Mouse (Mus musculus) kidney, adult 9 months (tissue): ENCODE measurements around the gene Dcbld1.

Experiments
- DNase-seq: peaks from one replicate; pipeline ENCODE4 v3.0.0; 2022

Dcbld1 gene

GRCm38 (mm10) chr10:52233301-52233968, at the start of gene Dcbld1:
Gene Dcbld1 (plus strand): TSS chr10:52233619.
- peak; percentile 91 for DNase-seq

GRCm38 (mm10) chr10:52185900-52186299, 47.5 kb upstream of the Dcbld1 start:
- DNase-seq, result no peak

DNA sequence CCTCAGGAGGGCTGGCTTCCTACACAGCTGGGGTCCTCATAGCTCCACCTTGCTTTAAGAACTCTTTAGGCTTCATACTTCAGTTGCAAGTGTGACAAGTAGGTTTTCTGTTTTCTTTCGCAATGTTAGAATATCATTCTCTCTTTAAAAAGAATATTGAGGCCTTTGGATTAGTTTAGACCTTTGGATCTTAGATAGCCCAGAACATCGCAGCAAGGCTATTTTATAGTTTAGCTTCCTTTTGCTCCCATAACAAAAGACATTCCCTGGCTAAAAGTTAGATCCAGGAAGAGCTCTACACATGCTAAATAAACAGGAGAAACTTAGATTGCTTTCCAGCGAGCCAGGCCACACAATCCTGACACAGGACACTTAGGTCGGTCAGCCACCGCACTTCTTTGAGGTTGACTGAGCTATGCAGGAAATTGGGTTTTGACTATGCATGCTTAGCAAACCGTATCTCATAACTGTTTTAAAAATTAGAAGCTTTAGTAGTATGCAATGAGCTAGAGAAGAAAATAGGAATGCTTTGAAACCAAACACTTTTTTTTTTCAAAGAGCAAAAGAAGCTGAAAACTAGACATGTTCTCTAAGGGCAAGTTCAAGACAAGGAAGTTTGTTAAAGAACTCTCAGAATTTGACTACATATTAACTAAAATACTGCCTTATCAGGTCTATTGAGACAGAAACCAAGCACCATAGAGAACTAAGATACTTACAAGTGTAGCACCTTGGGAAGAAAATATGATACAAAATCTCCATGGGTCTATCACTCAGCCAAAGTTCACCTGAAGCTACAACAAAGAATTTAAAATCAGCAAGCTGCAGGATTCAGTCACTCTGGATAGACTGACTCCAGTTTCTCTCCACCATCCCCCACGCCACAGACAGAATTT, 38.2 kb upstream of the Dcbld1 start, which contains the start of gene Ros1:
Gene Ros1 (minus strand): TSS at position 288 of the 896 bp plus-strand sequence.
- DNase-seq, result no peak

DNA sequence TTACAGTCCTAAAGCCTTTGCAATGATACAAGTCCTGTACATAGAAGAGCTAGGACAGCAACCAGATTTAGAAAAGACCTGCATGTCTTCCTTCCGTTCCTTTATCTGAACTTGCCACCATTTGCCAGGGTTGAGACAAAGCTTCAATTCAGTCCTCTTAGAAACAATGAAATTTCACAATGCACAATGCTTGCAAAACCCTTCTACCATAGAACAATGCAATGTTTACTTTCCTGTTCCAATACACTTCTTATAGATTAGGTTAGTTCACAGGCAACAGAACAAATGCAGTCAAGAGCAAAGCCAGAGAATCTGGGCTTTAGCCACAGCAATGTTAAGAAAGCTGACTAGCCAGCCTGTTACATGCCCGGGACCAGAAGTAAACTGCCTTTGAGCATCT, 29.4 kb upstream of the Dcbld1 start:
- no peak for DNase-seq

GRCm38 (mm10) chr10:52215267-52215818, 18.1 kb upstream of the Dcbld1 start:
- no peak for DNase-seq

DNA sequence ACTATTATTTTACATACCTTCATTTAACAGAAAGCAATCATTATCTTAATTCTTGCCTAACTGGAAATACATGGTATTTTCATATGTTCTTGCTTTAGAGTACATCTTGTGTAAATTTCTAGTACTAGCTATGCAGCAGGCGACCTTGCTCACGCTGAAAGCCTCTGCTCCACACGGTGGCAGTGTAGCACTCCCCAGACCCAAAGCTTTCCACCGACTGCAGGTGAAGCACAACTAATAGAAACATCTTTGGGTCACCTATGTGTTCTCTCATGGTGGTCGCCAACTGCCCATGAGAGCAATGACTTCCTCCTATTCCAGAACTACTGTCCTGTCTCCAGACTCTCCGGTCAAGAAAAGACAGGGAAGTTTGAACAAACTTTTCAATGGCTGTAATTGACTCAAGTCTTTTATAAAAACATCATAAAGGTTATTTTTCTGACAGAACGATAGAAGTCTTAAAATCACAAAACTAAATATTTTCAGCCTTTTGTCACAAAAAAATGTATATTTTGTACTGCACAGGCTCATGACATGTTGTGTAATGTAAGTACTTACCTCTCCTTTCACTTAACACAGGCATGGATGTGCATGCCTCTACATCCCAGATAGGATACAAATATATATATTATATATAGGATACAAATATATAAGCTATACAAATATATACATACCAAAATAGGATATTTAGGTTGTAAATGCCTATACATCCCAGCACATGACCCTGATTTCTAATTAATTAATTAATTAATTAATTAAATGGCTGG, 16.4 kb upstream of the Dcbld1 start:
- peak; percentile 86 for DNase-seq

DNA sequence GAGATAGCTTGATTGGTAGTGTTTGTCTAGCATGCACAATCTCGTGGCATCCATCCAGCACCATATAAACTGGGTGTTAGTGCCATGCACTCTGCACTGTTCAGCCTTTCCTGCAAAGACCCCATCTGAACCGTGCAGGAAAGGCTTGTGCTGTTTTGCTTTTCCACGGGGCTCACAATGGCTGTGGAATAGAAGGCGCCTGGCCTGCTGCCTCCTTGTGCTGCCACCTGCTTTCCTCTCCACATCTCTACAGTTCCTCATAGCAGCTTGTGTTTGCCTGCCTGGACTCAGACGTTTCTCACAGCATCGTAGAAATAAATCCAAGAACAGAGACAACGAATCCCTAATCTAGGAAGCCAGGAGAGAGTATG, 15.9 kb upstream of the Dcbld1 start:
- DNase-seq, result no peak

DNA sequence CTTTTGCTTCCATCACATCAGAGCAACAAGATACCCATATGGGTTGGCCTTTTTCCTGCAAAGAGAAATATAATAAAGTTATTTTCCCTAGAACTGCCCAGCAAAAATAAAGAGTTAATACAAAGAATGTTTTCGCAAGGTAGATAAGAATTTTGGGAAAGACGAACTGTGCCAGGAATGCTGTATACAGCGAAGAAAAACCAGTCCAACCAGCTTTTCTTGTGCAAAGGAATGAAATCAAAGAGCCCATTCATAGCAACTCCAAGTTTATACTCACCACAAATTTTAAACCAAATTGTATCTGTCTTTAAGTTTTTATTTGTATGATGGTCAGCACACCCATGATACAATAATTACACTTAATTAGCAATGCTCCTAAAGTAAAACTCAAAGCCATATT, 13.8 kb upstream of the Dcbld1 start:
- DNase-seq, result peak; percentile 36

- peak; percentile 92 for DNase-seq
Measured at GRCm38 (mm10) chr10:52232196-52233176, 933 bp upstream of the Dcbld1 start.

- peak; percentile 48 for DNase-seq
Measured at GRCm38 (mm10) chr10:52233969-52234653, 692 bp downstream of the Dcbld1 start.

GRCm38 (mm10) chr10:52234654-52234981, 1.2 kb downstream of the Dcbld1 start:
- DNase-seq, result no peak

DNA sequence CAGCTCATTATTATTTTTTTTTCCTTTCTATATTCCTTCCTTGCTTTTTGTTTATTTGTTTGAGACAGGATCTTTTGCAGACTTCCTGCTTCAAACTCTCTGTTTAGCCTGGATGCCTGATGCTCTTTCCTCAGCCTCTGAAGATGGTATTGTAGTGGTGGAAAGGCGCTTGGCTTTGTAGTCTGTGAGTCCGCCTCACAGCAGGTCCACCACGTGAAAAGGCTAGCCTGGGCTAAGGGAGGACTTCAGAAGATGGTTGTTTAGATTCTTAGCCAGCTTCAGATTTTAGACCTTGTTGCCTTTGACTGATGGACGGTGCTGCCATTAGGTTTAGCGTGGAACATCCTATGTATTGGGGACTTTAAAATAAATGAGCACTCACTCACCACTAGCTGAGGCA, 2.0 kb downstream of the Dcbld1 start:
- DNase-seq, result no peak

- no peak for DNase-seq
Measured at GRCm38 (mm10) chr10:52242015-52242414, 8.6 kb downstream of the Dcbld1 start.

DNA sequence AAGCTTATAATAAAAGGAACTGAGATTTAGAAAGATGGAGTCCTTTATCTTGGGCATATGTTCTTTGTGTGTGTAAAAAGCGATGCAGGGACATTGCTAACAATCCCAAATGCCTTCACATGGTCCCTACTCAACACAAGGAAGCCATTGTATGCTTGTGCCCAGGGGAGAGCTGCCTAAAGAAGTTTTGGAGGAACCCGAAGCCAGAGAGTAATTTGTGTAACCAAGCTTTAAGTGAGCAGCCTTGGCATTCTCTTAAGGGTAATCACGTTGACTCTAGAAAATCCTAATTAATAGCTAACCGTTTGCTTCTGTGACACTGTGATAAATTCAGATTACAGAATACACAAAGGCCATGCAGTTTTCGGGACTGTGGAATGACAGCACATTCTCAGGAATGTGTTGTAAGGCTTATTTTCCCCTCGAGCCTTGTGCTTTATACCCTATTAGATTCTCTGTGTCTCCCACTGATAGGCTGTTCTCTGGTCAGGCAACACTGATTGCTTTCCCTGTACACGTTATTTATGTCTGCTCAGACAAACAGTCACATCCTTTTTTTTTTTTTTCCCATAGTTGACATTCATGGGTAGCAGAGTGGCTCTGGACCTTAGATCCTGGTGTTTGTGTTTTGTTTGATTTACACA, 9.4 kb downstream of the Dcbld1 start:
- no peak for DNase-seq

DNA sequence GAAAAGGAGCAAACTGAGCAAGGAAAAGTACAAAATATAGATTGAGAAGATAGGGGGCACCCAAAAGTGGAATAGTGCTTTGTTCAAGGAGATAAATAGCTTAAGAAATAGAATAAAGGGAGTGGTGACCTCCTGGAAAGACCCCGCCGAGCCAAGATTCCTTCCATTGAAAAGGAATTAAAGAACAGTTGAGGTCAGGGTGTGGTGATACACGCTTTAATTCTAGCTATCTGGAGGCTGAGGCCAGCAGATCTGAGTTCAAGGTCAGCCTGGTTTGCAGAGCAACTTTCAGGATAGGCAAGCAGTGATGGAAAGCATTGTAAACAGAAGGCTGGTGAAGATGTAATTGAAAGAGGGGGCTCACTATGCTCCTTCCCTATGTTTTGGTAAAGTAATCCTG, 12.8 kb downstream of the Dcbld1 start:
- DNase-seq, result no peak

- DNase-seq, result no peak
Measured at GRCm38 (mm10) chr10:52252240-52252639, 18.8 kb downstream of the Dcbld1 start.

DNA sequence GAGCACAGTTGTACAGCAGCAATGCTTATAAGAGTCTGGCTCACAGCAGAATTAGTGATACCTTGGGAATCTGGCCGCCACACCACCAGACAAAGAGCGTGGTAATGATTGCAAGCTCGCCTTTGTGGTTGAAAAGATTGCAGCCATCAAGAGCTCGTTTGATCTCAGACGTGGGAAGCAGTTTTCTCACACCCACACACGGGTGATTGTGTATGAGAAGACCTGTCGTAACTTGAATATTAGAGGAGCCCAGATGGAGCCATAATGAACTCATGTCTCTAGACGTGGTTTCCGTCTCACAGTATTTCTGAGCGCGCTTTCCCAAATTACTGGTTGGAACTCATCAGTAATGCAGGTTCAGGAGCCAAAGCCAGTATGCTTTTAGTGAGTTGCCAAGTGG, 20.0 kb downstream of the Dcbld1 start:
- DNase-seq, result no peak

- DNase-seq, result no peak
Measured at GRCm38 (mm10) chr10:52257768-52258167, 24.3 kb downstream of the Dcbld1 start.

DNA sequence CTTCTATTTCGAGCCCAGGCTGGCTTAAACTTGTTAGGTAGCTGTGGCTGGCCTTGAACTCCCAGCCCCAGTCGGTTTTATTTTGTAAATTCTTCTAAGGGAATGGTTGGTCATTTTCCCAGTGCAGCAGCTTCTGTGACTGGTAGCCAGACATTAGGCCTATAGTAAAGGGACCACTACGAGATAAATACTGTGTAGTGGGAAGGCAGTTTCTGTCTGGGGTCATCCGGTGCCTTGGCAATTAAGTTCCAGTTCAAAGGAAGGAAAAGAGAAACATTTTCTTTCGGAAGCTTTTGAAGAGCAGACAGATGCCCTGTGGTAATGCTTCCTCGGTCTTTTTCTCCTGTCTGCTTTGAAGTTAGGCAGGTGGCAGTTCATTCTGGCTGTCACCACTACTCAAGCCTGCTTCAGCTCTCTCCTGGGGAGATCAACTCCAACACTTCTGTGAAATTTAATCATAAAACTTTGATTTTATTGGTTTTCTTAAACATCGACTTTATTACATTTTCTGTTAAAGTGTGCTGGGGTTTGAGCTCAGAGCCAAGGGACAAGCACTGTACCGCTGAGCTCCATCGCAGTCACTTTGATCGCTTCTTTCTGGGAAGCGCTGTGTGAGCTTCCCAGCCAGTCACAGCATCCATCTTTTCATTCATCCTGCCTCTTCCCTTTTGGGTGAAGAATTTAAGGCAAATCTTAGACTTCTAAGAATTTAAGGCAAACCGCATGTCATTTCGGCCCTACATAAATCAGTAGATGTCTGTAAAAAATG, 24.9 kb downstream of the Dcbld1 start:
- no peak for DNase-seq

DNA sequence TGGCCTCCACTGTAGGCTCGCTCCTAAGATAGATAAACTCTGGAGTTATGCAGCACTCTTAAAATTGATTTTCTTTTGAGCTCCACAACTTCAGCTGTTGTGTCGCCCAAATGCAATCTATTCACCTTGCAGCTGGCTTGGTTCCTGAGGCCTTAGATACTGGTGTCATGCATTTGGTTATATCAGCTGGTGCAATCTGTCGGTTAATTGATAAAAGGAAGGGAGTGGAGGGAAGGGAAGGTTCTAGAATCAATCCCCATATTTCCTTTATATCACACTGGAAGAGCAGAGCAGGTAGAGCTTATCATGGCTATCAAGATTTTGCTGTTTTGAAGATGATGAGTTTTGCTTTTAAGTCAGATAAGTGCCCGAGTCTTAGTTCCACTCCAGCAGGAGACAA, 26.8 kb downstream of the Dcbld1 start:
- no peak for DNase-seq
